Mouse (Mus musculus): ENCODE measurements around the gene Dbndd2.

The Dbndd2 gene

GRCm38 (mm10) chr2:164453887-164454500, 31.9 kb upstream of the Dbndd2 start:
- DNase-seq = no peak

- peak; percentile 77 to 84 for DNase-seq
Observed at GRCm38 (mm10) chr2:164454846-164455245, 31.1 kb upstream of the Dbndd2 start.

GRCm38 (mm10) chr2:164455421-164456190, 30.3 kb upstream of the Dbndd2 start:
- DNase-seq = peak in 1 of 2 experiments; percentile 59

GRCm38 (mm10) chr2:164456413-164456812, 29.5 kb upstream of the Dbndd2 start:
- no peak for DNase-seq

GRCm38 (mm10) chr2:164456864-164457300, 29.0 kb upstream of the Dbndd2 start, which contains the start of gene Sys1:
Gene Sys1, plus strand, starts transcription at chr2:164456964.
- DNase-seq = no peak

GRCm38 (mm10) chr2:164457942-164458341, 28.0 kb upstream of the Dbndd2 start:
- peak; percentile 59 to 64 for DNase-seq

GRCm38 (mm10) chr2:164458535-164458934, 27.4 kb upstream of the Dbndd2 start:
- no peak for DNase-seq

- peak; percentile 96 to 98 for DNase-seq
Observed at GRCm38 (mm10) chr2:164460745-164461551, 25.0 kb upstream of the Dbndd2 start, which contains the start of gene Gm20458. Gene Gm20458, plus strand, starts transcription at chr2:164460967.

GRCm38 (mm10) chr2:164465161-164465560, 20.7 kb upstream of the Dbndd2 start:
- no peak for DNase-seq

GRCm38 (mm10) chr2:164466787-164467186, 19.1 kb upstream of the Dbndd2 start:
- DNase-seq = no peak

GRCm38 (mm10) chr2:164470254-164470653, 15.7 kb upstream of the Dbndd2 start:
- peak; percentile 38 to 77 for DNase-seq

GRCm38 (mm10) chr2:164473624-164474023, 12.3 kb upstream of the Dbndd2 start, which contains the start of gene Trp53tg5:
Gene Trp53tg5, minus strand, starts transcription at chr2:164473724.
- DNase-seq = no peak

GRCm38 (mm10) chr2:164486258-164487114, 580 bp downstream of the Dbndd2 start:
- peak; percentile 74 to 78 for DNase-seq

GRCm38 (mm10) chr2:164487115-164487527, 1.2 kb downstream of the Dbndd2 start:
- DNase-seq = no peak

- no peak for DNase-seq
Observed at GRCm38 (mm10) chr2:164487812-164488211, 1.9 kb downstream of the Dbndd2 start.

- DNase-seq = no peak
Observed at GRCm38 (mm10) chr2:164494126-164494525, 8.2 kb downstream of the Dbndd2 start.

GRCm38 (mm10) chr2:164496331-164496730, 10.4 kb downstream of the Dbndd2 start:
- no peak for DNase-seq

- DNase-seq = peak; percentile 89 to 91
Observed at GRCm38 (mm10) chr2:164496847-164497690, 11.2 kb downstream of the Dbndd2 start, which contains the start of gene Pigt. Gene Pigt, plus strand, starts transcription at chr2:164497520.

GRCm38 (mm10) chr2:164497691-164498268, 11.9 kb downstream of the Dbndd2 start:
- no peak for DNase-seq

GRCm38 (mm10) chr2:164499317-164499716, 13.4 kb downstream of the Dbndd2 start:
- no peak for DNase-seq

- DNase-seq = no peak
Observed at GRCm38 (mm10) chr2:164500511-164500910, 14.6 kb downstream of the Dbndd2 start.
